Mouse (Mus musculus) stomach, embryonic 15.5 days (tissue): ENCODE results near the gene Rpl27. TPM values are rescaled to one million over a fixed set of nuclear protein-coding genes. Genes with fewer than 3 reads are reported as not detected.
"Not testable (repeated sequence)": the region's sequence is repeated elsewhere in the genome, so short reads cannot be mapped to it uniquely, and the experiment has no call there.

ENCODE experiments used
- ATAC-seq: fragments of 200-750 bp; cut with Nextera tagmentation; 2 replicates; pipeline ENCODE4 v1.8.0; 2017; ENCODE audit warnings: low read depth, moderate number of reproducible peaks, moderate TSS enrichment; ENCODE audit not compliant: insufficient read depth, low FRiP score
- H3K27ac ChIP-seq: fragments of 300-500 bp; sonication (generic); 2 replicates; pipeline ENCODE4 v1.5.1; 2015; ENCODE audit warnings: mild to moderate bottlenecking, inconsistent platforms
- H3K27me3 ChIP-seq: fragments of 300-500 bp; sonication (generic); replicated peaks from 2 replicates; pipeline ENCODE4 v1.6.1; 2015; ENCODE audit warnings: inconsistent platforms
- H3K36me3 ChIP-seq: fragments of 300-500 bp; sonication (generic); 2 replicates; pipeline ENCODE4 v1.6.1; 2015; ENCODE audit warnings: inconsistent platforms
- H3K4me1 ChIP-seq: fragments of 300-500 bp; sonication (generic); 2 replicates; pipeline ENCODE4 v1.6.1; 2015; ENCODE audit warnings: inconsistent platforms
- H3K4me2 ChIP-seq: fragments of 300-500 bp; sonication (generic); 2 replicates; pipeline ENCODE4 v1.6.1; 2015; ENCODE audit warnings: mild to moderate bottlenecking, inconsistent platforms
- H3K4me3 ChIP-seq: fragments of 300-500 bp; sonication (generic); replicated peaks from 2 replicates; pipeline ENCODE4 v1.5.1; 2015; ENCODE audit warnings: inconsistent platforms
- H3K9ac ChIP-seq: fragments of 300-500 bp; sonication (generic); 2 replicates; pipeline ENCODE4 v1.6.1; 2015; ENCODE audit warnings: inconsistent platforms
- H3K9me3 ChIP-seq: fragments of 300-500 bp; sonication (generic); 2 replicates; pipeline ENCODE4 v1.6.1; 2016; ENCODE audit warnings: inconsistent platforms
- WGBS: fragments of 180-500 bp; shearing (Covaris S2); methylation state at CpG from one replicate; pipeline ENCODE4 v1.1.7; 2015; 5-methylcytosine and 5-hydroxymethylcytosine counted together
- polyA plus RNA-seq: library from polyadenylated mRNA; unstranded; fragments of >200 nt; fragmentation: Nextera tagmentation; extraction: Ambion mirVana; gene quantifications from 2 replicates; pipeline ENCODE4 v1.2.1, GENCODE M21; 2015

Gene Rpl27
- polyA plus RNA-seq, 1 experiment from 2014 or later, result 284 TPM

DNA sequence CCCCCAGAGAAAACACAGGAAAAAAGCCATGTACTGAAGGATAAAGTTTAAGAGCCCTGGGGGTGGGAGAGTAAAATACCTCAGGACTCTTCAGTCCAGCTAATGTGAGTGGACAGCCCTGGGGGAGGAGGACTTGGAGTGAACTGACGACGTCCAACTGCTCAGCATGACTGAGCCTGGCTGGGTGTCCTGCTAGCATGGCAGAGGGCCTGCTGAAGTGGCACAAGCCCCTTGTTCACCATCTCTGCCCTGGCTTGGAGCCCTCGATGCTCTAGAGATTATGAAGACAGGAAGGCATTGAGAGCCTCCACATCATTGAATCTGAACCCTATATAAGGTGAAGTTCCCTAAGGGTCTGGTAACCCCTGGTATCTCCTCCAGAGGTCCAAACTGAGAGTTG lies 29.8 kb downstream of the Rpl27 start:
- no peak overlapping the region for H3K4me3 ChIP-seq
- no peak overlapping the region for H3K9ac ChIP-seq
- no peak overlapping the region for H3K4me2 ChIP-seq
- ATAC-seq, result no peak
- H3K4me1 ChIP-seq, result peaks cover 8% of the 10 kb centered on the region
- no peaks in the 10 kb centered on the region for H3K27me3 ChIP-seq
- H3K27ac ChIP-seq, result no peak overlapping the region
- H3K36me3 ChIP-seq, result no peaks in the 10 kb centered on the region
- H3K9me3 ChIP-seq, result no peaks in the 10 kb centered on the region
- WGBS, result 63% methylated on average over 3 of the region's 3 CpGs

DNA sequence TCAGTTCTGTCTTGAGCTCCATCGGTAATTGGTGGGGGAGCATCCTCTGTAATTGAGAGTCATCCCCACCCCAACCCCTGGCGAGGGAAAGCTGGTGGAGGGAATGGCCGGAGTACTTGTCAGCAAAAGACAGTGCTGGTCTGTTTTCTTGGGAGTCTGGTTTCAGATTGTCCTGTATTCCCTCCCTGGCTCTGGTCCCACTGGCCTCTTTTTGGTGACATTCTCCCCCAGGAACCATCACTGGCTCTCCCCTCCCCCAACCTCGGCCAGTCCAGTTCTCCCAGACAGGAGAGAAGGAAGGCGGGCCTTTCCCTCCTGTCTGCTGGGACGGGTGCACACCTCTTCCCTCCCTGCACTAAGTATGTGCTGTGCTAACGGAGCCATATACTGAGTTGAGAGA lies 30.2 kb downstream of the Rpl27 start:
- no peak overlapping the region for H3K27ac ChIP-seq
- no peak overlapping the region for H3K4me3 ChIP-seq
- peaks cover 8% of the 10 kb centered on the region for H3K4me1 ChIP-seq
- H3K36me3 ChIP-seq, result no peaks in the 10 kb centered on the region
- WGBS, result 51% methylated on average over 7 of the region's 7 CpGs
- no peak for ATAC-seq
- H3K9ac ChIP-seq, result no peak overlapping the region
- H3K4me2 ChIP-seq, result no peak overlapping the region
- no peaks in the 10 kb centered on the region for H3K27me3 ChIP-seq
- H3K9me3 ChIP-seq, result no peaks in the 10 kb centered on the region

DNA sequence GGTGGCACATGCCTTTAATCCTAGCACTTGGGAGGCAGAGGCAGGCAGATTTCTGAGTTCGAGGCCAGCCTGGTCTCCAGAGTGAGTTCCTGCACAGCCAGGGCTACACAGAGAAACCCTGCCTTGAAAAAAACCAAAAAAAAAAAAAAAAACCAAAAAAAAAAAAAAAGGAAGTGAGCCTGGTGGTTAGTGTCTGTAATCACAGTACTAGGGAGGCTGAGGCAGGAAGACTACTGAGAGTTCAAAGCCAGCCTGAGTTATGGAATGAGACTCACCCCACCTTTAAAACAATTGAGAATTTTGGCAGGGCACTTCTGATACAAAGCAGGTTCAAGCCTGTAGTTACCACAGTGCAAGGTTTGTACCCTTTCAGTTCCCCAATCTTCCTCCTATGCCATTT lies 31.6 kb downstream of the Rpl27 start:
- 78% methylated on average over 1 of the region's 1 CpGs for WGBS
- not testable (repeated sequence) for H3K9ac ChIP-seq

DNA sequence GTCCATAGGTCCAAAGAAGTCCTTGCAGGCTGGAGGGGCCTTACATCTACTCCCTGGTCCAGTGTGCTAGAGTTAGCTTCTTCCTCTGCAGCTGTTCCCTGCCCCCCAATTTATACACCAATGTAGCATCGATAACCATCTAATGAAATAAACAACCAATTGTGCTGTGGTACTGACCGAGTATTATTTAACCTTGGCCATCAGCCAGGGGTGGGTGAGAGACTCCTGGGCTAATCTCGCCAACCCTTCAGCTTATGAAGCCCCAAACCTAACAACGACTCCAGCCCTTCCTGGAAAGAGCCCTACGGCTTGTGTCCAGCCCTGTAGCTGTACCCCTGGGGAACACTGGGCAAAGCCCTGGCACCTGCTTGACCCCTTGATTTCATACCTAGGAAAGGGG lies 32.2 kb downstream of the Rpl27 start:
- H3K9me3 ChIP-seq, result no peaks in the 10 kb centered on the region
- WGBS, result 57% methylated on average over 5 of the region's 5 CpGs
- H3K36me3 ChIP-seq, result no peaks in the 10 kb centered on the region
- no peak overlapping the region for H3K4me3 ChIP-seq
- H3K27me3 ChIP-seq, result no peaks in the 10 kb centered on the region
- H3K9ac ChIP-seq, result no peak overlapping the region
- H3K4me2 ChIP-seq, result no peak overlapping the region
- no peaks in the 10 kb centered on the region for H3K4me1 ChIP-seq
- H3K27ac ChIP-seq, result no peak overlapping the region
- ATAC-seq, result no peak

More for the DNA sequence above, 31.6 kb downstream of the Rpl27 start:
- not testable (repeated sequence) for H3K9me3 ChIP-seq, H3K4me1 ChIP-seq, H3K4me3 ChIP-seq, H3K4me2 ChIP-seq, ATAC-seq, H3K36me3 ChIP-seq, H3K27ac ChIP-seq, H3K27me3 ChIP-seq

DNA sequence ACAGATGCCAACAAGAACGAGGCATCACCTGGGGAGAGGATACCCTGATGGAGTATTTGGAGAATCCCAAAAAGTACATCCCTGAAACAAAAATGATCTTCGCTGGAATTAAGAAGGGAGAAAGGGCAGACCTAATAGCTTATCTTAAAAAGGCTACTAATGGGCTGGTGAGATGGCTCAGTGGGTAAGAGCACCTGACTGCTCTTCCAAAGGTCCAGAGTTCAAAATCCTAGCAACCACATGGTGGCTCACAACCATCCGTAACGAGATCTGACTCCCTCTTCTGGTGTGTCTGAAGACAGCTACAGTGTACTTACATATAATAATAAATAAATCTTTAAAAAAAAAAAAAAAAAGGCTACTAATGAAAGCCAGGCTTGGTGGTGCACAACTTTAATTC lies 34.3 kb downstream of the Rpl27 start:
- H3K4me3 ChIP-seq, H3K9me3 ChIP-seq, ATAC-seq, H3K27ac ChIP-seq, H3K4me1 ChIP-seq, H3K27me3 ChIP-seq, H3K4me2 ChIP-seq, H3K36me3 ChIP-seq, H3K9ac ChIP-seq: not testable (repeated sequence)
- 81% methylated on average over 4 of the region's 4 CpGs for WGBS

DNA sequence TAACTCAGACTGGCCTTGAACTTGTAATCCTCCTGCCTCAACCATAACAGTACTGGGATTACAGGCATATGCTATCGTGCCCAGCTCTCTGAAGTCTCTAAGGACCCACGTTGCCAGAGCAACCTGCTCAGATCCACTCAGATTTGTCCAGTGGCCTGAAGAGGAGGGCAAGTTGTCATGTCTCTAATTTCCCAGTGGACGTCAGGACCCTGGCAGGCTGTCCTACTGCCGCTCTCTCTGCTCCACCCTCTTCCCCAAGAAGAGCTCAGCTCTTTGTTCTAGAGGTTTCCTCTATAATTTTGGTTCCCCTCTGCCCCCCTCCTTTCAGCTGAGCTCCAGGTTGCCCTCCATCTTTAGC lies 35.1 kb downstream of the Rpl27 start:
- Histone ChIP-seq H3K27me3 (no peaks in the 10 kb centered on the region), H3K36me3 (no peaks in the 10 kb centered on the region), H3K9ac (no peak overlapping the region), H3K9me3 (no peaks in the 10 kb centered on the region), H3K27ac (no peak overlapping the region), H3K4me1 (no peaks in the 10 kb centered on the region; the same call in 1 of the 2 replicates), H3K4me2 (no peak overlapping the region), H3K4me3 (no peak overlapping the region)
- 62% methylated on average over 4 of the region's 4 CpGs for WGBS
- no peak for ATAC-seq

DNA sequence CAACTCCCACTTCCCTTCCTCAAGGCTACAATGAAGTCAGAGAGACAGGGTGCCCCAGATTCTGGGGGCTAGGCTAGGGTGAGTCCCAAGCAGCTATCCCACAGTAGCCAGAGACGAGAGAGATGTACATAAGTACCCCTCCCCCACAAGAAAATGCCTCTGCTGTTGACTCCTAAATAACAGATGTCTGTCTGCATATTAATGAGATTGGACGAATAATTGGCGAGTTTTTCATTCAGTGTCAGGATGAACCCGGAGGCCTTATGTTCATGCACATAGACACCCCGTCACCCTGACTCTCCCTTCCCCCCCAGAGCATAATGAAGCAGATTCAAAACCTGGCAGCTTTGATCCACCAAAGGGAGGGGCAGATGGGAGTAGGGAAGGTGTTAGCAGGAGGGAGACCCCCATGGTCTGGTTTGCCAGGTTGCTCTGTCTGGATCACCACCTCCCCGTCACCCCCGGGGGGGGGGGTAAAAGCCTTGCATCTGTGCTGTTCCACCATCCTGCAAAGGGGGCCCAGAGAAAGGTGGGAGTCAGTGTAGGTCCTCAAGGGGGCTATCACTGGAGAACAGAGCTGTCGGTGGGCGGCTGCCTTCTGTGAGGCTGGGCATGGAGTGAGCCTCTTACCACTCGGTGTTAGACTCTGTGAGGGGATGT lies 35.6 kb downstream of the Rpl27 start:
- Histone ChIP-seq H3K9me3 (no peaks in the 10 kb centered on the region), H3K9ac (no peak overlapping the region), H3K36me3 (no peaks in the 10 kb centered on the region), H3K4me3 (no peak overlapping the region), H3K27ac (no peak overlapping the region), H3K27me3 (no peaks in the 10 kb centered on the region), H3K4me1 (no peaks in the 10 kb centered on the region; the same call in 1 of the 2 replicates), H3K4me2 (no peak overlapping the region)
- no peak for ATAC-seq
- 58% methylated on average over 10 of the region's 10 CpGs for WGBS

DNA sequence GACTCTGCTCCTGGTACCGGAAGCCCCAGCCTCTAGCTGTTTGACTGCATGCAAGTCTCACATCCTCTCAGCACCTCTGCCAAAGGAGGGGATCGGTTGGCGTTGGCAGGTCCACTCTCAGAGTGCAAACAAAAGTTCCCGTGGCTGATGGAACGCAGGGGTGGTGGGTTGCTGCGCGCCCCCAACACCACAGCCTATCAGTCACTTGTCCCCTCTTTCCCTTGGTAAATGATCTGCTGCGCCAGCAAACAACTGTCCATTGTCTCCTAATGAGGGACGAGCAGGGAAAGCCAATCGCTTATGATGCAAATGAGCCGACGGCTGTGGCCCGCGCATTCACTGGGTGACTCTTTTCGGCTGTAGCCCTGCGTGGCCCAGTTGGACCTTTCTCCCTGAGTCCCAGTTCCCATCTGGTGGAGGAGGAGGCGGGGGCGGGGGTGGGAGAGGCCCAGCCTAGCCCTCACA lies 37.1 kb downstream of the Rpl27 start:
- Histone ChIP-seq H3K4me1 (no peaks in the 10 kb centered on the region; the same call in 1 of the 2 replicates), H3K4me2 (peak overlapping the region; percentile 34; the same call in 1 of the 2 replicates), H3K9me3 (no peaks in the 10 kb centered on the region), H3K4me3 (no peak overlapping the region), H3K9ac (no peak overlapping the region), H3K36me3 (no peaks in the 10 kb centered on the region), H3K27me3 (no peaks in the 10 kb centered on the region), H3K27ac (no peak overlapping the region)
- ATAC-seq, result no peak
- WGBS, result 15% methylated on average over 18 of the region's 18 CpGs

DNA sequence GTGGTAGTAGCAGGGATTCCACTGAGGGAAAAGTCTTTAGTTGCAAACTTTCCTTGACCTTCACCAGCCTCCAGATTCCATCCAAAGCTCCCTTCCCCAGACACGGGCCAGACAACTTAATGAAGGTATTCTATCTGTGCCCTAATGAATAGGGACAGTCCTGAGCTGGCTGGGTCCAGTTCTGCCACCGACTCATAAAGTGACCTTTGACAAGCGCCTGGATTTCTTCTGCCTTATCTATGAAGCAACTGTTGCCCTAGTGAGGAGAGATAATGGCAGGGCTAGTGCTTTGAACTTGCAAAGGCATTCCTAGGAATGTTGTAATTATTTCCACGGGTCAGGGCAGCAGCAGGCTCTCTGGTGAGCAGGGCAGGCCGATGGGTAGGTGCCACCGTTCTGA lies 38.8 kb downstream of the Rpl27 start:
- 22% methylated on average over 6 of the region's 6 CpGs for WGBS
- no peaks in the 10 kb centered on the region for H3K27me3 ChIP-seq
- H3K4me1 ChIP-seq, result no peaks in the 10 kb centered on the region; the same call in 1 of the 2 replicates
- H3K27ac ChIP-seq, result no peak overlapping the region
- no peak overlapping the region for H3K9ac ChIP-seq
- H3K9me3 ChIP-seq, result no peaks in the 10 kb centered on the region
- H3K4me2 ChIP-seq, result no peak overlapping the region
- ATAC-seq, result no peak
- H3K4me3 ChIP-seq, result no peak overlapping the region
- H3K36me3 ChIP-seq, result no peaks in the 10 kb centered on the region

DNA sequence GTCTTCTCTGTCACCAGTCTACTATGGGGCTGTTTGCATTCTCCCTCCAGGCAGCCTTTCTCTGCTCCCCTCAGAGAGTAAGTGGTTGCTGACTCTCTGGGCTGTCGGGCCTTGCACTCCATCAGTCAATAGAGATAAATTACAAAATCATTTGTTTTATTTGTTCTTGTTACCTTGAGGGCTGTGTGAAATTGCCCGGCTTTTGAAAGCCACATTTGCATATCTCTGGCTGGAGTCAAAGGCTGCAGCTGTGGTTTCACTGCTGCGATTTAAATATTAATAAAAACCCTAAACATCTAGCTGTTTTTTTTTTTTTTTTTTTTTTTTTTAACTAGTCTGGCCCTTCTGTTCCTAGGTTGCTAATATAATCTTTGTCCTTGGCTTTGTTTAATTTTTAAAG lies 41.7 kb downstream of the Rpl27 start:
- no peaks in the 10 kb centered on the region for H3K27me3 ChIP-seq
- no peak overlapping the region for H3K4me2 ChIP-seq
- WGBS, result 27% methylated on average over 3 of the region's 3 CpGs
- H3K9me3 ChIP-seq, result no peaks in the 10 kb centered on the region
- H3K9ac ChIP-seq, result no peak overlapping the region
- 0 out of 2 replicates have a peak, but pooled peaks cover 3% of the 10 kb centered on the region for H3K36me3 ChIP-seq
- H3K27ac ChIP-seq, result no peak overlapping the region
- no peak for ATAC-seq
- no peaks in the 10 kb centered on the region; the same call in 1 of the 2 replicates for H3K4me1 ChIP-seq
- no peak overlapping the region for H3K4me3 ChIP-seq

DNA sequence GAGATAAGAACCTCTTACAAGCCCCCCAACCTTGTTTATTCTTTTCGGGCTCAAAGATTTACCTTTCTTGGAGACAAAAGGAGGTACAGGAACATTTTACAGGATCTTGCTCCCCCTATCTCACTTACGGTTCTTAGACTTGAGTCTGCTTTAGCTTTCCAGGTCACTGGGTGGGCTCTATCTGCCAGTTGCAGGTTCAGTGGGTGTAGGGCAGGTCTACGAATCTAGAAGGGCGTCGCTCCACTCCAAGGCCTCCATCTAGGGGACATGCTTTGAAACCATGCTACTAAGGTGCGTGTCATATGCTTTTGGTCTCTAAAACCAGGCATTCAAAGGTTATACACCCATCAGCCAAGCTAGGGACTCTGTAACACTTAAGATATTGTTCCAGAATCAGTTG lies 42.1 kb downstream of the Rpl27 start:
- Histone ChIP-seq H3K4me1 (no peaks in the 10 kb centered on the region; the same call in 1 of the 2 replicates), H3K27me3 (no peaks in the 10 kb centered on the region), H3K4me2 (no peak overlapping the region), H3K9me3 (no peaks in the 10 kb centered on the region), H3K4me3 (no peak overlapping the region), H3K36me3 (0 out of 2 replicates have a peak, but pooled peaks cover 3% of the 10 kb centered on the region), H3K9ac (no peak overlapping the region), H3K27ac (0 out of 2 replicates have a peak overlapping the region, but pooled peaks have one; percentile 28)
- 58% methylated on average over 6 of the region's 6 CpGs for WGBS
- peak; percentile 43; the same call in 1 of the 2 replicates for ATAC-seq

DNA sequence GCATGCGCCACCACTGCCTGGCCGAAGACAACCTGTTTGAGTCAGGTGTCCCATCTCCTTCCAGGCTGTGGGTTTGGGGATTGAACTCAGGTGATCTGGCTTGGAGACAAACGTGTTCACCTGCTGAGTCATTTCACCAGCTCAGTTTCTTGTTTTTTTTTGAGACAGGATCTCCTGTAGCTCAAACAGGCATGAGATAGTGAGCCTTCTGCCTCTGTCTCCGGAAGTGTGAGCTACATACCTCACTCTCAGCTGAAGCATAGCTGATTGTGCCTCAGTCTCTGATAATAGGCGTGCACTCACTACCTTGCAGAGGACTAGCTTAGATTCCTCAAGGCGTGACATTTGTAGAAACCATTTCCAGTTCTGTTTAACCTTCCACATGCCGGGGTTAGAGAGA lies 42.7 kb downstream of the Rpl27 start:
- Histone ChIP-seq H3K36me3 (0 out of 2 replicates have a peak, but pooled peaks cover 6% of the 10 kb centered on the region), H3K9ac (no peak overlapping the region), H3K27ac (no peak overlapping the region), H3K4me3 (no peak overlapping the region), H3K4me1 (no peaks in the 10 kb centered on the region; the same call in 1 of the 2 replicates), H3K4me2 (no peak overlapping the region), H3K27me3 (no peaks in the 10 kb centered on the region), H3K9me3 (no peaks in the 10 kb centered on the region)
- WGBS, result 69% methylated on average over 7 of the region's 7 CpGs
- ATAC-seq, result no peak
